In genomic region chr8:111062893-111063292, GRCm38 (mm10) we compare ENCODE assay signal across 10 mouse cellular contexts. TPM values are rescaled to one million over a fixed set of nuclear protein-coding genes. Genes with fewer than 3 reads are reported as not detected.
DNase-seq lines count a peak whose midpoint lies in the region; ATAC-seq and TF ChIP-seq lines count a peak whose summit lies in the region.
"Had no signal": no experiment of that assay in that cellular context is flagged by ENCODE, and none has a peak within 500 bp of the region (broad histone marks: within the 10 kb centered on the region; RNA-seq: fewer than 3 reads in every experiment).

No protein-coding gene starts in this region.

- DNase-seq in heart, postnatal 0 days (ENCODE audit: low spot score) = no peak
- DNase-seq in heart, adult 2 months = no peak
- peak; percentile 32 for DNase-seq in induced T-regulatory cell, adult 2 months (ENCODE audit: low read depth)
- DNase-seq in cerebellum, postnatal 25 days = no peak
- no peak for DNase-seq in adrenal gland, postnatal 4 days (ENCODE audit: low spot score in 2 of 2)

- H3K4me1 ChIP-seq in heart, postnatal 0 days (ENCODE audit: control insufficient read depth, insufficient read depth) = no peaks in the 10 kb centered on the region
- H3K4me1 ChIP-seq in heart, adult 2 months (ENCODE audit: control insufficient read depth, insufficient read depth, low read length) = no peaks in the 10 kb centered on the region
- peaks cover 10% of the 10 kb centered on the region for H3K4me1 ChIP-seq in embryonic facial prominence, embryonic 12.5 days
- peaks cover 12% of the 10 kb centered on the region for H3K4me1 ChIP-seq in midbrain, embryonic 13.5 days (replicated peaks)

- TF ChIP-seq EP300 in heart, postnatal 0 days (IDR thresholded peaks at IDR 0.05; ENCODE audit: low read depth) = no peak
- no peak for TF ChIP-seq EP300 in heart, adult 2 months (IDR thresholded peaks at IDR 0.05; ENCODE audit: insufficient read depth, low read depth, low read length)

- no peaks in the 10 kb centered on the region for H3K36me3 ChIP-seq in heart, postnatal 0 days (replicated peaks; ENCODE audit: control insufficient read depth, insufficient read depth, low read length)
- H3K36me3 ChIP-seq in heart, adult 2 months (ENCODE audit: control insufficient read depth, insufficient read depth, low read length) = no peaks in the 10 kb centered on the region
- H3K36me3 ChIP-seq in embryonic facial prominence, embryonic 12.5 days = 0 out of 2 replicates have a peak, but pooled peaks cover 9% of the 10 kb centered on the region
- H3K36me3 ChIP-seq in midbrain, embryonic 13.5 days = peaks cover 10% of the 10 kb centered on the region; the same call in 1 of the 2 replicates

- H3K27me3 ChIP-seq in heart, postnatal 0 days (ENCODE audit: control insufficient read depth, insufficient read depth, low read length) = no peaks in the 10 kb centered on the region
- H3K27me3 ChIP-seq in heart, adult 2 months (ENCODE audit: control insufficient read depth, insufficient read depth, low read length) = no peaks in the 10 kb centered on the region
- no peaks in the 10 kb centered on the region for H3K27me3 ChIP-seq in embryonic facial prominence, embryonic 12.5 days
- H3K27me3 ChIP-seq in midbrain, embryonic 13.5 days = 0 out of 2 replicates have a peak, but pooled peaks cover 6% of the 10 kb centered on the region

- peak overlapping the region; percentile 71; the same call in 1 of the 2 replicates for H3K4me2 ChIP-seq in heart, postnatal 0 days (ENCODE audit: low read depth, low read length)
- peak overlapping the region; percentile 78 for H3K4me2 ChIP-seq in embryonic facial prominence, embryonic 12.5 days (replicated peaks)
- peak overlapping the region; percentile 62 for H3K4me2 ChIP-seq in midbrain, embryonic 13.5 days (replicated peaks)

- WGBS in heart, postnatal 0 days = 70% methylated on average over 2 of the region's 2 CpGs
- 67% methylated on average over 2 of the region's 2 CpGs for WGBS in heart, adult 2 months
- 59% methylated on average over 2 of the region's 2 CpGs for WGBS in embryonic facial prominence, embryonic 12.5 days
- 47% methylated on average over 2 of the region's 2 CpGs for WGBS in midbrain, embryonic 13.5 days

- H3K9ac ChIP-seq in heart, postnatal 0 days (replicated peaks; ENCODE audit: low read depth, low read length) = no peak overlapping the region
- no peak overlapping the region for H3K9ac ChIP-seq in heart, adult 2 months (ENCODE audit: low read depth, low read length)
- H3K9ac ChIP-seq in embryonic facial prominence, embryonic 12.5 days = no peak overlapping the region
- no peak overlapping the region for H3K9ac ChIP-seq in midbrain, embryonic 13.5 days (replicated peaks)

- ATAC-seq in heart, postnatal 0 days (ENCODE audit: insufficient read depth, low read depth) = no peak
- no peak for ATAC-seq in embryonic facial prominence, embryonic 12.5 days (ENCODE audit: insufficient number of reproducible peaks, insufficient read depth, low FRiP score, low TSS enrichment)
- ATAC-seq in midbrain, embryonic 13.5 days = no peak
- ATAC-seq in monocyte, adult 5-6 weeks (replicated peaks; ENCODE audit: insufficient number of reproducible peaks, low FRiP score, low TSS enrichment, poor library complexity, severe bottlenecking) = no peak

- no peak overlapping the region for H3K4me3 ChIP-seq in heart, postnatal 0 days (ENCODE audit: low read depth, low read length)
- H3K4me3 ChIP-seq in heart, adult 2 months = no peak overlapping the region; the same call in 1 of the 2 replicates
- H3K4me3 ChIP-seq in embryonic facial prominence, embryonic 12.5 days = peak overlapping the region; percentile 72; the same call in 1 of the 2 replicates
- peak overlapping the region; percentile 59 for H3K4me3 ChIP-seq in midbrain, embryonic 13.5 days (replicated peaks)

- no peaks in the 10 kb centered on the region for H3K79me2 ChIP-seq in heart, adult 2 months (replicated peaks; ENCODE audit: control insufficient read depth, insufficient read depth, low read length)

- intact Hi-C loops in heart, adult 2 months (cut with DNase I) = no loop called here

- no peak overlapping the region for H3K27ac ChIP-seq in heart, postnatal 0 days (ENCODE audit: low read depth)
- H3K27ac ChIP-seq in heart, adult 2 months = no peak overlapping the region
- 0 out of 2 replicates have a peak overlapping the region, but pooled peaks have one; percentile 36 for H3K27ac ChIP-seq in embryonic facial prominence, embryonic 12.5 days
- no peak overlapping the region for H3K27ac ChIP-seq in midbrain, embryonic 13.5 days

- no peak for TF ChIP-seq CTCF in heart, postnatal 0 days (IDR thresholded peaks at IDR 0.05; ENCODE audit: low read depth)
- no peak for TF ChIP-seq CTCF in heart, adult 2 months (IDR thresholded peaks at IDR 0.05)

- H3K9me3 ChIP-seq in heart, postnatal 0 days (replicated peaks; ENCODE audit: control insufficient read depth, low read length) = no peaks in the 10 kb centered on the region
- no peaks in the 10 kb centered on the region for H3K9me3 ChIP-seq in embryonic facial prominence, embryonic 12.5 days
- H3K9me3 ChIP-seq in midbrain, embryonic 13.5 days = no peaks in the 10 kb centered on the region

- TF ChIP-seq POLR2A in heart, adult 2 months (IDR thresholded peaks at IDR 0.05; ENCODE audit: insufficient read depth, low read depth, low read length) = no peak

RNA-seq across cellular contexts. Expression of gene Exosc6, which starts 6.8 kb away (rescaled TPM):
- 7.1 and 17.0 TPM in 2 replicates for total RNA-seq in heart, postnatal 0 days (2014; rRNA removed; ENCODE audit: low replicate concordance)
- polyA plus RNA-seq in heart, postnatal 0 days (2015; fragmentation: Nextera tagmentation; extraction: Ambion mirVana) = 0.38 and 2.0 TPM in 2 replicates
- total RNA-seq in heart, adult 2 months (2021) = not detected
- not detected in 2 replicates for polyA plus RNA-seq in heart, adult 2 months (2012; rRNA removed)
- 26.0 and 26.9 TPM in 2 replicates for polyA plus RNA-seq in embryonic facial prominence, embryonic 12.5 days (2016; fragmentation: Nextera tagmentation; extraction: Ambion mirVana)
- not detected in 2 replicates for polyA plus RNA-seq in midbrain, embryonic 13.5 days (2015; fragmentation: Nextera tagmentation; extraction: Ambion mirVana)
- total RNA-seq in adrenal gland, postnatal 4 days (2021) = not detected
- total RNA-seq in monocyte, adult 5-6 weeks (2017) = 3.1 to 8.9 TPM (median 5.7 TPM) in 3 replicates
- total RNA-seq: heart, adult 18-20 months; left cerebral cortex, postnatal 25 days had no signal

RNA-seq across cellular contexts. Expression of gene Clec18a, which starts 29.3 kb away (rescaled TPM):
- total RNA-seq in heart, postnatal 0 days (2014; rRNA removed; ENCODE audit: low replicate concordance) = not detected in 2 replicates
- 0.05 and 0.10 TPM in 2 replicates for polyA plus RNA-seq in heart, postnatal 0 days (2015; fragmentation: Nextera tagmentation; extraction: Ambion mirVana)
- total RNA-seq in heart, adult 2 months (2021) = 1 to 10 TPM; 1.1 to 1.3 TPM
- 1.1 and 1.6 TPM in 2 replicates for polyA plus RNA-seq in heart, adult 2 months (2012; rRNA removed)
- 1.6 and 2.3 TPM in 2 replicates for polyA plus RNA-seq in embryonic facial prominence, embryonic 12.5 days (2016; fragmentation: Nextera tagmentation; extraction: Ambion mirVana)
- polyA plus RNA-seq in midbrain, embryonic 13.5 days (2015; fragmentation: Nextera tagmentation; extraction: Ambion mirVana) = 0.23 and 0.30 TPM in 2 replicates
- 10 to 100 TPM in 1 of 2 experiments, under 1 TPM in 1; 0.23 to 15.9 TPM for total RNA-seq in adrenal gland, postnatal 4 days (2021)
- total RNA-seq in monocyte, adult 5-6 weeks (2017) = not detected in 3 replicates

RNA-seq across cellular contexts. Expression of gene Aars, which starts 29.9 kb away (rescaled TPM):
- 35.1 and 38.9 TPM in 2 replicates for total RNA-seq in heart, postnatal 0 days (2014; rRNA removed; ENCODE audit: low replicate concordance)
- polyA plus RNA-seq in heart, postnatal 0 days (2015; fragmentation: Nextera tagmentation; extraction: Ambion mirVana) = 22.3 and 25.6 TPM in 2 replicates
- 10 to 100 TPM; 31.9 to 38.1 TPM for total RNA-seq in heart, adult 2 months (2021)
- polyA plus RNA-seq in heart, adult 2 months (2012; rRNA removed) = 19.4 and 28.3 TPM in 2 replicates
- polyA plus RNA-seq in embryonic facial prominence, embryonic 12.5 days (2016; fragmentation: Nextera tagmentation; extraction: Ambion mirVana) = 69.9 and 71.9 TPM in 2 replicates
- polyA plus RNA-seq in midbrain, embryonic 13.5 days (2015; fragmentation: Nextera tagmentation; extraction: Ambion mirVana) = 71.9 and 73.8 TPM in 2 replicates
- total RNA-seq in adrenal gland, postnatal 4 days (2021) = 100 to 1,000 TPM in 1 of 2 experiments, 10 to 100 TPM in 1; 87.5 to 104 TPM
- 21.3 to 43.8 TPM (median 39.0 TPM) in 3 replicates for total RNA-seq in monocyte, adult 5-6 weeks (2017)

RNA-seq across cellular contexts. Expression of gene Ddx19b, which starts 31.3 kb away (rescaled TPM):
- 9.3 and 10.2 TPM in 2 replicates for total RNA-seq in heart, postnatal 0 days (2014; rRNA removed; ENCODE audit: low replicate concordance)
- 2.8 and 3.6 TPM in 2 replicates for polyA plus RNA-seq in heart, postnatal 0 days (2015; fragmentation: Nextera tagmentation; extraction: Ambion mirVana)
- 10 to 100 TPM; 10.3 TPM for total RNA-seq in heart, adult 2 months (2021)
- 3.2 and 6.2 TPM in 2 replicates for polyA plus RNA-seq in heart, adult 2 months (2012; rRNA removed)
- polyA plus RNA-seq in embryonic facial prominence, embryonic 12.5 days (2016; fragmentation: Nextera tagmentation; extraction: Ambion mirVana) = 5.5 and 5.6 TPM in 2 replicates
- polyA plus RNA-seq in midbrain, embryonic 13.5 days (2015; fragmentation: Nextera tagmentation; extraction: Ambion mirVana) = 8.9 and 9.2 TPM in 2 replicates
- total RNA-seq in adrenal gland, postnatal 4 days (2021) = 10 to 100 TPM; 16.6 to 17.6 TPM
- total RNA-seq in monocyte, adult 5-6 weeks (2017) = 11.0 to 15.2 TPM (median 14.4 TPM) in 3 replicates

RNA-seq across cellular contexts. Expression of gene Pdpr, which starts 31.5 kb away (rescaled TPM):
- total RNA-seq in heart, postnatal 0 days (2014; rRNA removed; ENCODE audit: low replicate concordance) = 67.8 and 87.4 TPM in 2 replicates
- 14.9 and 17.9 TPM in 2 replicates for polyA plus RNA-seq in heart, postnatal 0 days (2015; fragmentation: Nextera tagmentation; extraction: Ambion mirVana)
- total RNA-seq in heart, adult 2 months (2021) = 100 to 1,000 TPM in 1 of 2 experiments, 10 to 100 TPM in 1; 88.3 to 114 TPM
- polyA plus RNA-seq in heart, adult 2 months (2012; rRNA removed) = 28.5 and 55.3 TPM in 2 replicates
- 12.8 and 14.3 TPM in 2 replicates for polyA plus RNA-seq in embryonic facial prominence, embryonic 12.5 days (2016; fragmentation: Nextera tagmentation; extraction: Ambion mirVana)
- polyA plus RNA-seq in midbrain, embryonic 13.5 days (2015; fragmentation: Nextera tagmentation; extraction: Ambion mirVana) = 10.4 and 11.0 TPM in 2 replicates
- total RNA-seq in adrenal gland, postnatal 4 days (2021) = 10 to 100 TPM; 40.0 to 40.7 TPM
- total RNA-seq in monocyte, adult 5-6 weeks (2017) = 14.7 to 21.9 TPM (median 18.5 TPM) in 3 replicates

Comparison
In these comparisons a context has a peak if more than half of its experiments do, and no peak if none do; other contexts are left out.
1. H3K4me3 ChIP-seq: peak in embryonic facial prominence, embryonic 12.5 days (single experiment) and midbrain, embryonic 13.5 days (single experiment); none in heart, postnatal 0 days (single experiment) and heart, adult 2 months (single experiment).
2. Peak in every context shown above with its lines, with median percentiles within 50 percentile points of each other: H3K4me2 ChIP-seq.